Mouse (Mus musculus) ES-E14 (cell line): ENCODE measurements around the gene Cmss1.

Experiments used
- CHD2 ChIP-seq: IDR thresholded peaks from 2 replicates; pipeline ENCODE4 v1.6.1; 2014; ENCODE audit warnings: mild to moderate bottlenecking, low read depth, low read length, inconsistent platforms
- HCFC1 ChIP-seq: IDR thresholded peaks from 2 replicates; pipeline ENCODE4 v1.6.1; 2012; ENCODE audit warnings: low read length, inconsistent platforms, borderline replicate concordance; ENCODE audit not compliant: insufficient read depth
- MAFK ChIP-seq: IDR thresholded peaks from 2 replicates; pipeline ENCODE4 v1.6.1; 2014; ENCODE audit warnings: mild to moderate bottlenecking, low read depth, low read length, inconsistent platforms; ENCODE audit not compliant: insufficient read depth
- ZC3H11A ChIP-seq: IDR thresholded peaks from 2 replicates; pipeline ENCODE4 v1.6.1; 2012; ENCODE audit warnings: low read depth, mild to moderate bottlenecking, inconsistent platforms, low read length, borderline replicate concordance
- ZNF384 ChIP-seq: IDR thresholded peaks from 2 replicates; pipeline ENCODE4 v1.6.1; 2012; ENCODE audit warnings: low read depth, low read length, inconsistent platforms

DNA sequence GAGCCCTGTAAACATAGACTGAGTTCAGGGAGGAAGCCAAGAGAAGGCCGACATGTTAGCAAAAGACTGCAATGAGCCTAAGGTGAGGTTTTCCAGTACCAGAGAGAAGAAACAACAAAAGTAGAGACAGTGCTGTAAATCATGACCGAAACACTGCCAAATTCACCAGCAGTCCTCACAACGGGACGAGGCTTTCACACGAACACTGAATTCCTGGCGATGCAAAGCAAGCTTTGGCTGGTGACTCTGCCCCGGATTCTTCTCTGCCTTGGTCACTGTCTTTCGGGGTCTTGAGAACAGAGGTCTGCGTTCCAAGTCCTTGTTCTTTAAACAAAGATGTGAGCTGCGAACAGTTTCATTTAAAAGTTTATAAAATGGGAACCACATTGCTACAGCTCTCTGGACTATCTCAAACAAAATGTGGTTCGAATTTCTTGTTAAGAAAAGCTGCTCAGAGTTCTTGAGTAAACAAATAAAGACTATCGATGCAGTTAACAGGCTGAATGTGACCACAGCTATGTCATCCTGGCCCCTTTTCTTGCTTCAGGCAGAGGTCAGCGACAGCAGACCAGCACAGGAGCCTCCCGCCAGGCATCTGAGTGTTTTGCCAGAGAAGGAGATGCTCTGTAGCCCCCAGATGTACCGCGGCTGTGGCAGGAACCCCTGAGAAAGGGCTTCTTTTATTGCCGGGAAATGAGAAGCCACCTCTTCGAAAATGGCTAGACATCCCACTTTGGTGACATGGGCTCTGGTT, 239.5 kb downstream of the Cmss1 start:
- TF ChIP-seq CHD2 (no peak), MAFK (no peak), ZC3H11A (no peak), HCFC1 (no peak), ZNF384 (no peak)
